Mouse (Mus musculus) CH12.LX (cell line): ENCODE results near the gene Becn1.

Experiments
- CTCF ChIP-seq, 2 experiments: IDR thresholded peaks in 1 of 2; conservative IDR thresholded peaks in 1 of 2; 2 replicates each; pipeline ENCODE4 v1.5.1; 2011 to 2012; ENCODE audit warnings: low read depth in 2 of 2, low read length in 2 of 2, improper control_type of control experiment in 1 of 2, inconsistent platforms in 1 of 2, mild to moderate bottlenecking in 1 of 2, moderate library complexity in 1 of 2
- E2F4 ChIP-seq: IDR thresholded peaks from 2 replicates; pipeline ENCODE4 v1.6.1; 2011; ENCODE audit warnings: low read depth, low read length, improper control_type of control experiment; ENCODE audit not compliant: insufficient replicate concordance
- ELF1 ChIP-seq: IDR thresholded peaks from 2 replicates; pipeline ENCODE4 v1.6.1; 2014; ENCODE audit warnings: low read depth, mild to moderate bottlenecking, inconsistent platforms, low read length, improper control_type of control experiment
- EP300 ChIP-seq: IDR thresholded peaks from 2 replicates; pipeline ENCODE4 v1.6.1; 2011; ENCODE audit warnings: low read length, improper control_type of control experiment
- HCFC1 ChIP-seq: IDR thresholded peaks from 2 replicates; pipeline ENCODE4 v1.6.1; 2012; ENCODE audit warnings: low read depth, mild to moderate bottlenecking, inconsistent platforms, low read length, improper control_type of control experiment
- MAX ChIP-seq: IDR thresholded peaks from 2 replicates; pipeline ENCODE4 v1.6.1; 2011; ENCODE audit warnings: low read length, improper control_type of control experiment
- MEF2A ChIP-seq: IDR thresholded peaks from 2 replicates; pipeline ENCODE4 v1.6.1; 2014; ENCODE audit warnings: low read depth, mild to moderate bottlenecking, inconsistent platforms, low read length, improper control_type of control experiment, borderline replicate concordance
- MYC ChIP-seq: IDR thresholded peaks from 2 replicates; pipeline ENCODE4 v1.6.1; 2011; ENCODE audit warnings: low read depth, mild to moderate bottlenecking, improper control_type of control experiment, low read length
- POLR2A ChIP-seq: IDR thresholded peaks from 2 replicates; pipeline ENCODE4 v1.6.1; 2011; ENCODE audit warnings: low read depth, mild to moderate bottlenecking, improper control_type of control experiment, low read length
- POLR2AphosphoS2 ChIP-seq: IDR thresholded peaks from 2 replicates; pipeline ENCODE4 v1.6.1; 2011; ENCODE audit warnings: low read depth, low read length, improper control_type of control experiment
- SIN3A ChIP-seq: IDR thresholded peaks from 2 replicates; pipeline ENCODE4 v1.6.1; 2012; ENCODE audit warnings: low read length, improper control_type of control experiment, inconsistent platforms
- UBTF ChIP-seq: IDR thresholded peaks from 2 replicates; pipeline ENCODE4 v1.6.1; 2012; ENCODE audit warnings: low read depth, mild to moderate bottlenecking, inconsistent platforms, low read length, improper control_type of control experiment, moderate library complexity
- USF2 ChIP-seq: conservative IDR thresholded peaks from 2 replicates; pipeline ENCODE4 v1.6.1; 2011; ENCODE audit warnings: low read depth, low read length, improper control_type of control experiment
- ZC3H11A ChIP-seq: IDR thresholded peaks from 2 replicates; pipeline ENCODE4 v1.6.1; 2012; ENCODE audit warnings: low read depth, mild to moderate bottlenecking, inconsistent platforms, low read length, improper control_type of control experiment

- no peak for TF ChIP-seq MYC
- no peak for TF ChIP-seq E2F4
- TF ChIP-seq ELF1: no peak
- TF ChIP-seq UBTF: no peak
- TF ChIP-seq SIN3A: no peak
- no peak for TF ChIP-seq EP300
- no peak for TF ChIP-seq ZC3H11A
- TF ChIP-seq USF2: no peak
- no peak for TF ChIP-seq HCFC1
- TF ChIP-seq POLR2A: no peak
- no peak for TF ChIP-seq MEF2A
- TF ChIP-seq CTCF (conservative IDR thresholded peaks at IDR 0.05 in 1 of 2, IDR thresholded peaks at IDR 0.05 in 1 of 2; ENCODE audit: low read depth in 2 of 2, low read length in 2 of 2): no peak
- TF ChIP-seq MAX: no peak
- no peak for TF ChIP-seq POLR2AphosphoS2
Measured at GRCm38 (mm10) chr11:101279193-101279569, 22.9 kb downstream of the Becn1 start.
